14 mouse cellular contexts compared by ENCODE assay signal in the genomic region with DNA sequence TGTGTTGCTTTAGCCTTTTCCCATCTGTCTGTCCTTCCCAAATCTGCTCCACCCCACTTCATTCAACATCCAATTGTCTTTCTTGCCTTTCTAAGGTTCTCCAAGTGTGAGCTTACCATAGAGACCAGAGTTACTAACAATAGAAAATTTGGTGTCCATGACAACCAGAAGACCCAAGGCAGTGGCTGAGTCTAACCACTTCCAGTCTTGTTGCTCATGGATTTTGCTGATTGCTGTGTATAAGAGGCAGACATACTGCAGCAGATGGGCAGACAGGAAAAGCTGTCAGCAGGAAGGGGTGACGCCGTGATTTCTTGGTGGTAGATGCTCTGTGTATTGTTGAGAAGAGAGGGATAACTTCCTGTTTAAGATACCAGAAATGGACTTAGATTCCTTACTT. TPM values are rescaled to one million over a fixed set of nuclear protein-coding genes. Genes with fewer than 3 reads are reported as not detected.
A peak's percentile ranks its signal among the peaks of the same experiment; 100 is the strongest.
DNase-seq lines count a peak whose midpoint lies in the region; ATAC-seq lines count a peak whose summit lies in the region.
"Had no signal": no experiment of that assay in that cellular context is flagged by ENCODE, and none has a peak within 500 bp of the region (broad histone marks: within the 10 kb centered on the region; RNA-seq: fewer than 3 reads in every experiment).

No protein-coding gene starts in this region.

- peaks cover 21% of the 10 kb centered on the region for H3K4me1 ChIP-seq in hindbrain, embryonic 10.5 days (replicated peaks)
- peaks cover 6% of the 10 kb centered on the region for H3K4me1 ChIP-seq in hindbrain, embryonic 14.5 days (replicated peaks; ENCODE audit: control insufficient read depth, insufficient read depth, low read length)
- H3K4me1 ChIP-seq in forebrain, embryonic 15.5 days, result peaks cover 11% of the 10 kb centered on the region
- H3K4me1 ChIP-seq: kidney, embryonic 15.5 days had no signal

- H3K4me3 ChIP-seq in hindbrain, embryonic 10.5 days, result no peak overlapping the region
- H3K4me3 ChIP-seq in hindbrain, embryonic 14.5 days (replicated peaks; ENCODE audit: low read length), result no peak overlapping the region
- H3K4me3 ChIP-seq in forebrain, embryonic 15.5 days, result no peak overlapping the region
- H3K4me3 ChIP-seq: kidney, embryonic 15.5 days; limb, embryonic 13.5 days had no signal

- ATAC-seq in hindbrain, embryonic 14.5 days (ENCODE audit: low FRiP score), result no peak
- ATAC-seq in forebrain, embryonic 15.5 days (replicated peaks), result peak; percentile 69; the same call in 1 of the 2 replicates
- ATAC-seq in granulocyte monocyte progenitor cell, adult 5-6 weeks (replicated peaks; ENCODE audit: poor library complexity, severe bottlenecking), result no peak
- ATAC-seq: lung, postnatal 0 days had no signal

- H3K4me2 ChIP-seq in hindbrain, embryonic 14.5 days (replicated peaks), result no peak overlapping the region
- no peak overlapping the region for H3K4me2 ChIP-seq in forebrain, embryonic 15.5 days (replicated peaks)
- H3K4me2 ChIP-seq: kidney, embryonic 15.5 days; limb, embryonic 13.5 days had no signal

- H3K9ac ChIP-seq in hindbrain, embryonic 14.5 days, result no peak overlapping the region
- no peak overlapping the region for H3K9ac ChIP-seq in forebrain, embryonic 15.5 days (replicated peaks)
- H3K9ac ChIP-seq: kidney, embryonic 15.5 days; limb, embryonic 13.5 days had no signal

- peak overlapping the region; percentile 62; the same call in 1 of the 2 replicates for H3K27ac ChIP-seq in hindbrain, embryonic 10.5 days
- no peak overlapping the region for H3K27ac ChIP-seq in hindbrain, embryonic 14.5 days
- peak overlapping the region; percentile 36; the same call in 1 of the 2 replicates for H3K27ac ChIP-seq in forebrain, embryonic 15.5 days (replicated peaks)
- H3K27ac ChIP-seq: kidney, embryonic 15.5 days; limb, embryonic 13.5 days had no signal

- no peaks in the 10 kb centered on the region for H3K27me3 ChIP-seq in hindbrain, embryonic 10.5 days (ENCODE audit: insufficient read depth, poor library complexity, severe bottlenecking)
- no peaks in the 10 kb centered on the region for H3K27me3 ChIP-seq in hindbrain, embryonic 14.5 days (ENCODE audit: control insufficient read depth, insufficient read depth, low read length)
- no peaks in the 10 kb centered on the region for H3K27me3 ChIP-seq in forebrain, embryonic 15.5 days
- H3K27me3 ChIP-seq: kidney, embryonic 15.5 days; limb, embryonic 13.5 days had no signal

- no peak for DNase-seq in hindbrain, embryonic 10.5 days (ENCODE audit: low spot score)
- DNase-seq in hindbrain, embryonic 14.5 days (ENCODE audit: low spot score), result no peak
- peak; percentile 9 for DNase-seq in ES-CJ7 (ENCODE audit: low read depth, low spot score)
- DNase-seq in left cerebral cortex, postnatal 14 days (ENCODE audit: low spot score in 2 of 2), result peak; percentile 56 to 91
- no peak for DNase-seq in gastrocnemius, postnatal 36 days
- no peak for DNase-seq in thymus, postnatal 14 days
- DNase-seq: heart, postnatal 10 days had no signal

- WGBS in hindbrain, embryonic 10.5 days, result 65% methylated on average over 2 of the region's 2 CpGs
- WGBS in hindbrain, embryonic 14.5 days, result 58% methylated on average over 2 of the region's 2 CpGs
- 50% methylated on average over 2 of the region's 2 CpGs for WGBS in forebrain, embryonic 15.5 days

- no peaks in the 10 kb centered on the region for H3K9me3 ChIP-seq in hindbrain, embryonic 10.5 days
- H3K9me3 ChIP-seq in hindbrain, embryonic 14.5 days (ENCODE audit: control insufficient read depth, low read length), result no peaks in the 10 kb centered on the region
- H3K9me3 ChIP-seq in forebrain, embryonic 15.5 days, result no peaks in the 10 kb centered on the region
- H3K9me3 ChIP-seq: kidney, embryonic 15.5 days; limb, embryonic 13.5 days had no signal

- intact Hi-C loops in left cerebral cortex, postnatal 14 days (cut with DNase I), result no loop called here
- intact Hi-C loops in gastrocnemius, postnatal 36 days (cut with DNase I), result no loop called here

- H3K36me3 ChIP-seq in hindbrain, embryonic 10.5 days, result no peaks in the 10 kb centered on the region
- H3K36me3 ChIP-seq in hindbrain, embryonic 14.5 days (replicated peaks; ENCODE audit: control insufficient read depth, insufficient read depth), result no peaks in the 10 kb centered on the region
- H3K36me3 ChIP-seq in forebrain, embryonic 15.5 days, result no peaks in the 10 kb centered on the region
- H3K36me3 ChIP-seq: kidney, embryonic 15.5 days; limb, embryonic 13.5 days had no signal

RNA-seq across cellular contexts. Expression of a gene that starts 23.6 kb away (rescaled TPM):
- polyA plus RNA-seq in hindbrain, embryonic 10.5 days (2016; fragmentation: Nextera tagmentation; extraction: Ambion mirVana), result 0.05 TPM in 1 of 2 replicates, not detected in the other
- 0.07 TPM in 1 of 2 replicates, not detected in the other for polyA plus RNA-seq in hindbrain, embryonic 14.5 days (2014; fragmentation: Nextera tagmentation; extraction: Ambion mirVana)
- not detected in 2 replicates for polyA plus RNA-seq in forebrain, embryonic 15.5 days (2015; fragmentation: Nextera tagmentation; extraction: Ambion mirVana)
- total RNA-seq in left cerebral cortex, postnatal 14 days (2021), result under 1 TPM; 0.13 TPM
- total RNA-seq in gastrocnemius, postnatal 36 days (2021), result not detected
- total RNA-seq in granulocyte monocyte progenitor cell, adult 5-6 weeks (2014; fragmentation: Nextera tagmentation), result not detected in 2 replicates
- not detected in 2 replicates for total RNA-seq in granulocyte monocyte progenitor cell, adult 5-6 weeks (2017)
- total RNA-seq: gastrocnemius, adult 18-20 months; heart, postnatal 10 days had no signal
- polyA plus RNA-seq: embryonic facial prominence, embryonic 11.5 days; kidney, embryonic 15.5 days; limb, embryonic 13.5 days; lung, postnatal 0 days had no signal

RNA-seq across cellular contexts. Expression of a gene that starts 26.6 kb away (rescaled TPM):
- 21.0 and 43.7 TPM in 2 replicates for polyA plus RNA-seq in hindbrain, embryonic 10.5 days (2016; fragmentation: Nextera tagmentation; extraction: Ambion mirVana)
- polyA plus RNA-seq in hindbrain, embryonic 14.5 days (2014; fragmentation: Nextera tagmentation; extraction: Ambion mirVana), result 99.5 and 101 TPM in 2 replicates
- polyA plus RNA-seq in forebrain, embryonic 15.5 days (2015; fragmentation: Nextera tagmentation; extraction: Ambion mirVana), result 168 and 184 TPM in 2 replicates
- total RNA-seq in left cerebral cortex, postnatal 14 days (2021), result 100 to 1,000 TPM; 536 to 553 TPM
- total RNA-seq in gastrocnemius, postnatal 36 days (2021), result 10 to 100 TPM; 69.7 to 94.8 TPM
- 1.2 TPM in 1 of 2 replicates, not detected in the other for total RNA-seq in granulocyte monocyte progenitor cell, adult 5-6 weeks (2014; fragmentation: Nextera tagmentation)
- 1.6 and 2.9 TPM in 2 replicates for total RNA-seq in granulocyte monocyte progenitor cell, adult 5-6 weeks (2017)

RNA-seq across cellular contexts. Expression of a gene that starts 26.6 kb away (rescaled TPM):
- not detected in 2 replicates for polyA plus RNA-seq in hindbrain, embryonic 10.5 days (2016; fragmentation: Nextera tagmentation; extraction: Ambion mirVana)
- polyA plus RNA-seq in hindbrain, embryonic 14.5 days (2014; fragmentation: Nextera tagmentation; extraction: Ambion mirVana), result not detected in 2 replicates
- polyA plus RNA-seq in forebrain, embryonic 15.5 days (2015; fragmentation: Nextera tagmentation; extraction: Ambion mirVana), result 0.22 TPM in 1 of 2 replicates, not detected in the other
- total RNA-seq in left cerebral cortex, postnatal 14 days (2021), result 1 to 10 TPM in 1 of 2 experiments, not detected in 1; 1.1 TPM
- under 1 TPM; 0.15 to 0.39 TPM for total RNA-seq in gastrocnemius, postnatal 36 days (2021)
- not detected in 2 replicates for total RNA-seq in granulocyte monocyte progenitor cell, adult 5-6 weeks (2014; fragmentation: Nextera tagmentation)
- not detected in 2 replicates for total RNA-seq in granulocyte monocyte progenitor cell, adult 5-6 weeks (2017)
- total RNA-seq: gastrocnemius, adult 18-20 months had no signal
- polyA plus RNA-seq: embryonic facial prominence, embryonic 11.5 days; kidney, embryonic 15.5 days; limb, embryonic 13.5 days; lung, postnatal 0 days had no signal

Comparison
In these comparisons a context has a peak if more than half of its experiments do, and no peak if none do; other contexts are left out.
1. DNase-seq: peak in ES-CJ7 (single experiment) and left cerebral cortex, postnatal 14 days (2 of 2); none in hindbrain, embryonic 10.5 days (single experiment), hindbrain, embryonic 14.5 days (single experiment), gastrocnemius, postnatal 36 days (0 of 2) and thymus, postnatal 14 days (single experiment).
2. RNA of a gene that starts 26.6 kb away (total RNA-seq): 536 to 553 TPM in left cerebral cortex, postnatal 14 days and 69.7 to 94.8 TPM in gastrocnemius, postnatal 36 days; 1.2 to 2.9 TPM in granulocyte monocyte progenitor cell, adult 5-6 weeks; every median in the first group is over 10 times any median in the second.